Mouse (Mus musculus): ENCODE data around the gene Ankrd66.

DNA sequence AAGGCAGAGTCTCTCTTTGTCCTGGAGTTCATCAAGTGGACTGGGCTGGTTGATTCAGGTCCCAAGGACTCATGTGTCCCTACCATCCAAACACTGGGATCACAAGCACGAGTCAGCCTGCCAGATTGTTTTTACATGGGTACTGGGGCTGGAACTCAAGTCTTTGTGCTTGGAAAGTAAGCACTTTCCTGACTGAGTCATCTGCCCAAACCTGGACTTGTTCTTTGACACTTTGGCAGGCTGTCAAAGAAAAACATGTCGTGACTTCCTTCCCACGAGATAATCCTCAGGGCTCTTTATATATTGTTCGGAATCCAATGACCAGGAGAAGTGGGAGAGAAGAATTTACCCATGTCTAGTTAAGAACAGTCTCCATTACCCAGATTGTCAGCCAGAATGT is 45.9 kb downstream of the Ankrd66 start:
- no peak for TF ChIP-seq CTCF (IDR thresholded peaks at IDR 0.05; ENCODE audit: extremely low read depth, insufficient read depth, low read length)
- no peak for TF ChIP-seq POLR2A (IDR thresholded peaks at IDR 0.05; ENCODE audit: extremely low read depth, insufficient read depth, low read length)
